Mouse (Mus musculus) lung, adult 2 months (tissue): ENCODE measurements at regions not wholly inside any gene's neighbourhood (a gene's known extent, or its start where the extent isn't known, plus 50 kb on each side); places are given as distances from the start of the nearest gene placed in this dataset.

ENCODE experiments used
- CTCF ChIP-seq: fragments of 200-500 bp; IDR thresholded peaks from 2 replicates; pipeline ENCODE4 v1.5.1; 2011; ENCODE audit warnings: mild to moderate bottlenecking, low read length, control low read depth; ENCODE audit not compliant: insufficient read depth
- POLR2A ChIP-seq: fragments of 200-500 bp; IDR thresholded peaks from 2 replicates; pipeline ENCODE4 v1.6.1; 2011; ENCODE audit warnings: low read depth, mild to moderate bottlenecking, control low read depth, low read length, borderline replicate concordance; ENCODE audit errors: extremely low read depth

GRCm38 (mm10) chr11:64715182-64715581 lies 263.7 kb upstream of the Elac2 start:
- TF ChIP-seq POLR2A (no peak), CTCF (no peak)
